Mouse (Mus musculus): ENCODE measurements around the gene Tssk3.

- no peak for TF ChIP-seq CTCF (IDR thresholded peaks at IDR 0.05; ENCODE audit: low read depth)
- no peak for TF ChIP-seq EP300 (IDR thresholded peaks at IDR 0.05; ENCODE audit: low read depth)
These were observed 11.0 kb downstream of the Tssk3 start for GRCm38 (mm10) chr4:129479863-129480262.
